Comparison of ENCODE assay signal across 16 mouse cellular contexts in genomic region chr11:4298615-4299014, GRCm38 (mm10). TPM values are rescaled to one million over a fixed set of nuclear protein-coding genes. Genes with fewer than 3 reads are reported as not detected.
DNase-seq lines count a peak whose midpoint lies in the region; ATAC-seq and TF ChIP-seq lines count a peak whose summit lies in the region.
"Had no signal": no experiment of that assay in that cellular context is flagged by ENCODE, and none has a peak within 500 bp of the region (broad histone marks: within the 10 kb centered on the region; RNA-seq: fewer than 3 reads in every experiment).

No protein-coding gene starts in this region.

- ATAC-seq in heart, embryonic 14.5 days (ENCODE audit: insufficient number of reproducible peaks, insufficient read depth, low FRiP score, low read depth) = no peak
- no peak for ATAC-seq in hindbrain, embryonic 14.5 days (ENCODE audit: low FRiP score)
- no peak for ATAC-seq in forebrain, postnatal 0 days
- ATAC-seq: activated CD4-positive, CD25-positive, alpha-beta regulatory T cell, adult 4 months; forebrain, embryonic 14.5 days; hindbrain, embryonic 16.5 days had no signal

- WGBS in heart, embryonic 14.5 days = 20% methylated on average over 7 of the region's 7 CpGs
- 46% methylated on average over 7 of the region's 7 CpGs for WGBS in hindbrain, embryonic 14.5 days
- WGBS in forebrain, postnatal 0 days = 52% methylated on average over 7 of the region's 7 CpGs

- H3K4me2 ChIP-seq in heart, embryonic 14.5 days (ENCODE audit: low read length) = peak overlapping the region; percentile 34; the same call in 1 of the 2 replicates
- no peak overlapping the region for H3K4me2 ChIP-seq in hindbrain, embryonic 14.5 days (replicated peaks)
- no peak overlapping the region for H3K4me2 ChIP-seq in forebrain, postnatal 0 days (ENCODE audit: low read depth)
- H3K4me2 ChIP-seq: embryonic facial prominence, embryonic 13.5 days; liver, embryonic 13.5 days; midbrain, embryonic 11.5 days had no signal

- peaks cover 64 to 71% of the 10 kb centered on the region in 2 experiments for H3K4me1 ChIP-seq in heart, embryonic 14.5 days (ENCODE audit: control insufficient read depth in 2 of 2, insufficient read depth in 2 of 2, low read length in 2 of 2)
- H3K4me1 ChIP-seq in E14TG2a.4 (replicated peaks; ENCODE audit: low read depth, low read length) = peaks cover 95% of the 10 kb centered on the region
- peaks cover 18 to 60% of the 10 kb centered on the region in 2 experiments; a peak in 3 of 4 replicates for H3K4me1 ChIP-seq in ES-E14 (ENCODE audit: control insufficient read depth in 2 of 2, insufficient read depth in 2 of 2, low read length in 2 of 2, poor library complexity in 1 of 2)
- peaks cover 7% of the 10 kb centered on the region; the same call in 1 of the 2 replicates for H3K4me1 ChIP-seq in hindbrain, embryonic 14.5 days (replicated peaks; ENCODE audit: control insufficient read depth, insufficient read depth, low read length)
- H3K4me1 ChIP-seq in forebrain, postnatal 0 days (ENCODE audit: insufficient read depth) = no peaks in the 10 kb centered on the region

- intact Hi-C loops in heart, postnatal 10 days (cut with DNase I) = no loop called here

- H3K9ac ChIP-seq in heart, embryonic 14.5 days (ENCODE audit: low read length) = 0 out of 2 replicates have a peak overlapping the region, but pooled peaks have one; percentile 13
- no peak overlapping the region for H3K9ac ChIP-seq in ES-E14 (ENCODE audit: insufficient read depth, low read depth, low read length, poor library complexity, severe bottlenecking)
- no peak overlapping the region for H3K9ac ChIP-seq in hindbrain, embryonic 14.5 days
- H3K9ac ChIP-seq in forebrain, postnatal 0 days = no peak overlapping the region
- H3K9ac ChIP-seq: embryonic facial prominence, embryonic 13.5 days; liver, embryonic 13.5 days had no signal

- no peak overlapping the region for H3K4me3 ChIP-seq in heart, embryonic 14.5 days (ENCODE audit: control insufficient read depth in 1 of 2, insufficient read depth in 1 of 2, low read depth in 1 of 2, low read length in 2 of 2)
- peak overlapping the region; percentile 41 for H3K4me3 ChIP-seq in E14TG2a.4 (replicated peaks; ENCODE audit: low read length)
- no peak overlapping the region for H3K4me3 ChIP-seq in ES-E14 (ENCODE audit: insufficient read depth in 1 of 2, low read depth in 1 of 2, low read length in 2 of 2, poor library complexity in 1 of 2, severe bottlenecking in 1 of 2)
- H3K4me3 ChIP-seq in hindbrain, embryonic 14.5 days (replicated peaks; ENCODE audit: low read length) = no peak overlapping the region
- no peak overlapping the region for H3K4me3 ChIP-seq in forebrain, postnatal 0 days (ENCODE audit: low read depth, low read length)
- H3K4me3 ChIP-seq: embryonic facial prominence, embryonic 13.5 days; liver, embryonic 13.5 days had no signal

- in situ Hi-C loops in ES-E14 (cut with MboI; ENCODE audit: low sequenced_read_pairs in 2 of 2, unreplicated experiment in 2 of 2) = no loop called here

- no peaks in the 10 kb centered on the region for H3K9me3 ChIP-seq in heart, embryonic 14.5 days (ENCODE audit: control insufficient read depth, low read length)
- no peaks in the 10 kb centered on the region for H3K9me3 ChIP-seq in E14TG2a.4 (ENCODE audit: low read length)
- no peaks in the 10 kb centered on the region for H3K9me3 ChIP-seq in ES-E14 (ENCODE audit: control insufficient read depth, insufficient read depth, low read depth, low read length)
- no peaks in the 10 kb centered on the region for H3K9me3 ChIP-seq in hindbrain, embryonic 14.5 days (ENCODE audit: control insufficient read depth, low read length)
- no peaks in the 10 kb centered on the region for H3K9me3 ChIP-seq in forebrain, postnatal 0 days (ENCODE audit: low read length)
- H3K9me3 ChIP-seq: embryonic facial prominence, embryonic 13.5 days; liver, embryonic 13.5 days had no signal

- H3K27me3 ChIP-seq in heart, embryonic 14.5 days (ENCODE audit: control insufficient read depth, insufficient read depth, low read length) = no peaks in the 10 kb centered on the region
- H3K27me3 ChIP-seq in E14TG2a.4 (ENCODE audit: insufficient read depth, low read length) = peaks cover 17% of the 10 kb centered on the region
- H3K27me3 ChIP-seq in hindbrain, embryonic 14.5 days (ENCODE audit: control insufficient read depth, insufficient read depth, low read length) = no peaks in the 10 kb centered on the region
- H3K27me3 ChIP-seq in forebrain, postnatal 0 days (ENCODE audit: insufficient read depth, low read length) = no peaks in the 10 kb centered on the region

- TF ChIP-seq CTCF in E14TG2a.4 (conservative IDR thresholded peaks at IDR 0.05; ENCODE audit: low read length) = no peak
- no peak for TF ChIP-seq CTCF in forebrain, postnatal 0 days (IDR thresholded peaks at IDR 0.05; ENCODE audit: low read depth)

- no peak for DNase-seq in heart, adult 9 months (ENCODE audit: low spot score in 2 of 2)
- DNase-seq in ES-E14 (ENCODE audit: low read depth, low spot score) = no peak
- peak; percentile 50 to 62 for DNase-seq in heart, postnatal 10 days
- no peak for DNase-seq in hindbrain, embryonic 14.5 days (ENCODE audit: low spot score)
- DNase-seq in forebrain, postnatal 0 days = no peak
- DNase-seq: cerebellum, postnatal 36 days; gastrocnemius, postnatal 10 days; liver, embryonic 13.5 days; right cerebral cortex, postnatal 25 days had no signal

- H3K36me3 ChIP-seq in heart, embryonic 14.5 days (ENCODE audit: control insufficient read depth, insufficient read depth, low read length) = no peaks in the 10 kb centered on the region
- H3K36me3 ChIP-seq in E14TG2a.4 (ENCODE audit: insufficient read depth, low read length) = no peaks in the 10 kb centered on the region
- no peaks in the 10 kb centered on the region for H3K36me3 ChIP-seq in ES-E14 (ENCODE audit: control insufficient read depth, insufficient read depth, low read length, poor library complexity, severe bottlenecking)
- H3K36me3 ChIP-seq in hindbrain, embryonic 14.5 days (replicated peaks; ENCODE audit: control insufficient read depth, insufficient read depth) = no peaks in the 10 kb centered on the region
- no peaks in the 10 kb centered on the region for H3K36me3 ChIP-seq in forebrain, postnatal 0 days (ENCODE audit: insufficient read depth)
- H3K36me3 ChIP-seq: embryonic facial prominence, embryonic 13.5 days; liver, embryonic 13.5 days had no signal

- H3K27ac ChIP-seq in heart, embryonic 14.5 days (replicated peaks in 1 of 2; ENCODE audit: control insufficient read depth in 1 of 2, insufficient read depth in 1 of 2, low read depth in 2 of 2, low read length in 2 of 2) = peak overlapping the region; percentile 40 to 79
- peak overlapping the region; percentile 28; the same call in 1 of the 2 replicates for H3K27ac ChIP-seq in ES-E14 (ENCODE audit: insufficient read depth, low read depth, low read length, poor library complexity, severe bottlenecking)
- H3K27ac ChIP-seq in hindbrain, embryonic 14.5 days = no peak overlapping the region
- no peak overlapping the region for H3K27ac ChIP-seq in forebrain, postnatal 0 days (ENCODE audit: low read depth, low read length)
- H3K27ac ChIP-seq: embryonic facial prominence, embryonic 13.5 days; liver, embryonic 13.5 days had no signal

TF ChIP-seq in ES-E14, 5 proteins besides CTCF, POLR2A, EP300 and RAD21:
- no peak for TF ChIP-seq CHD2 (IDR thresholded peaks at IDR 0.05; ENCODE audit: low read depth, low read length)
- TF ChIP-seq ZNF384 (IDR thresholded peaks at IDR 0.05; ENCODE audit: low read depth, low read length) = no peak
- no peak for TF ChIP-seq ZC3H11A (IDR thresholded peaks at IDR 0.05; ENCODE audit: borderline replicate concordance, low read depth, low read length)
- TF ChIP-seq MAFK (IDR thresholded peaks at IDR 0.05; ENCODE audit: insufficient read depth, low read depth, low read length) = no peak
- TF ChIP-seq HCFC1 (IDR thresholded peaks at IDR 0.05; ENCODE audit: borderline replicate concordance, insufficient read depth, low read length) = no peak

RNA-seq across cellular contexts. Expression of gene Lif, which starts 41.3 kb away (rescaled TPM):
- polyA plus RNA-seq in heart, embryonic 14.5 days (2014; fragmentation: Nextera tagmentation; extraction: Ambion mirVana) = 0.24 TPM in 1 of 2 replicates, not detected in the other
- total RNA-seq in ES-E14 (2012; rRNA removed) = 6.6 and 7.9 TPM in 2 replicates
- total RNA-seq in heart, postnatal 10 days (2021) = under 1 TPM; 0.55 to 0.62 TPM
- polyA plus RNA-seq in hindbrain, embryonic 14.5 days (2014; fragmentation: Nextera tagmentation; extraction: Ambion mirVana) = 0.29 TPM in 1 of 2 replicates, not detected in the other
- total RNA-seq in forebrain, postnatal 0 days (2014; rRNA removed) = 0.08 and 0.43 TPM in 2 replicates
- polyA plus RNA-seq in forebrain, postnatal 0 days (2015; fragmentation: Nextera tagmentation; extraction: Ambion mirVana) = 0.05 and 0.22 TPM in 2 replicates
- polyA plus RNA-seq: forebrain, embryonic 14.5 days; liver, embryonic 13.5 days; midbrain, embryonic 11.5 days had no signal

Comparison
In these comparisons a context has a peak if more than half of its experiments do, and no peak if none do; other contexts are left out.
1. DNase-seq: peak in heart, postnatal 10 days (2 of 2); none in heart, adult 9 months (0 of 2), ES-E14 (single experiment), hindbrain, embryonic 14.5 days (single experiment) and forebrain, postnatal 0 days (single experiment).
2. H3K27ac ChIP-seq: peak in heart, embryonic 14.5 days (2 of 2) and ES-E14 (single experiment); none in hindbrain, embryonic 14.5 days (single experiment) and forebrain, postnatal 0 days (single experiment).